Mouse (Mus musculus) layer of hippocampus, postnatal 36 days (tissue): ENCODE results near the gene Fastkd2. TPM values are rescaled to one million over a fixed set of nuclear protein-coding genes. Genes with fewer than 3 reads are reported as not detected.

ENCODE experiments used
- DNase-seq, 2 experiments: peaks; one replicate each; pipeline ENCODE4 v3.0.0; 2022
- total RNA-seq, 2 experiments: library from RNA; stranded (reverse); gene quantifications; 2 replicates each; pipeline ENCODE4 v1.2.3; 2021

The Fastkd2 gene
- total RNA-seq, result 10 to 100 TPM; 18.2 to 19.9 TPM

DNA sequence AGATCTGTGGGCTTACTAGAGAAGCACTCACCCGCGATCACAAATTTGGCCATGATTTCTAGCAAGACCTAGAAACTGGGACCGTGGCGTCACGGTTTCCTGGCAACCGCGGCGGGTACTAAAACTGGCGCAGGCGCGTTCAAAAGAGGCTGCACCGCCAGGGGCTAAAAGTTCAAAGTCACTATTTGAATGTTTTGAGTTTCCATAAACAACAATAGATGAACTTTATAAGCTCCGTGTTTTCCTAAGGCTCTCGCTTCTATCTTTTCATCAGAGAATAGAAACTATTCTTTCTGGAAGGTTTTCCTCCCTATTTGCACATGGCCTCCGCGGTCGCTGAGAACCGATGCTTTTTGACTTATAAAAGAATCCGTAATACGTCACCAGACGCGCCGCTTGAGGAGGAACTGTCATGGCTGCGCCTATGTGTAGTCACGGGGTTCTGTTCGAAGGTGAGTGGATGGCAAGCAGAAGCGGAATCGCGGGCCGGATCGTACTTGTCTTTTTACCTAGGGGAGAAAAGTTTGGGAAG is at the start of gene Fastkd2, which contains the start of gene Mdh1b:
Gene Fastkd2 (plus strand): TSS at position 375 of the 532 bp plus-strand sequence.
Gene Mdh1b (minus strand): TSS at position 79 of the 532 bp plus-strand sequence.
- peak; percentile 84 to 88 for DNase-seq

DNA sequence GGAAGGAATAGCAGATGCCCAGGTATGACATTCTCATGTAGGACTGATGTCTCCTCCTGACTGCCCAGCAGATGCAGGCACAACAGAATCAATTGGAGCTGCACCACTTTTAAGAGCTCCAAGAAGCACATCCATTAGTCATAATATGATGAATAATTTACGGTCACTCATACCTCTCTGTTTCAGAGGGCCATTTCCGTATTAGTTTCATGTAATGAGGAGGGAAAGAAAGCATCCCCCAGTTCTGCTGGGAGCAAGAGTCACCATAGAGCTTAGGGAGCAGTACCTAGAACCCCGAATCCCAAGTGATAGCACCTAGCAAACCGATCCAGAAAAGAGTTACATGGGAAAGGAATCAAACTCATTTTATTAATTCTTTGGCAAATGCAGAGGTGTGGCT is 43.6 kb upstream of the Fastkd2 start, which contains the start of gene Dytn:
Gene Dytn (minus strand): TSS at position 101 of the 400 bp plus-strand sequence.
- no peak for DNase-seq

DNA sequence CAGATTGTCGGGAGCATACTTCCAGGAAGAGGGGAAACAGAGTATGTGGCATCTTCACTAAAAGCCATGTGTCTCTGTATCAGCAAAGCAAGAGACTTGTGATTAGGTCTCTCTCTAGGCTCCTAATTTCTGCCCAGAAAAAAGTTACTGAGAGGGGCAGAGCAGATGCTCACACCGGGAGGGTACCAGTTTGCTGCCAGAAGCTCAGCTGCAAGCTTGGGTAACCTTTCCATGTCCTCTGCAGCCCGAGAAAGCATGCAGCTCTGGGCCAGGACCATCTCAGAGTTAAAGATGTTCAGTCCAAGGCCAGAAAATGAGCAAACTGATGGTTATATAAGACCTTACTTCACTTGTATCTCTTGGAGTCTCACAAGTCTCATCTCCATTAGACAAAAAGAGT is 33.6 kb upstream of the Fastkd2 start:
- no peak for DNase-seq

DNA sequence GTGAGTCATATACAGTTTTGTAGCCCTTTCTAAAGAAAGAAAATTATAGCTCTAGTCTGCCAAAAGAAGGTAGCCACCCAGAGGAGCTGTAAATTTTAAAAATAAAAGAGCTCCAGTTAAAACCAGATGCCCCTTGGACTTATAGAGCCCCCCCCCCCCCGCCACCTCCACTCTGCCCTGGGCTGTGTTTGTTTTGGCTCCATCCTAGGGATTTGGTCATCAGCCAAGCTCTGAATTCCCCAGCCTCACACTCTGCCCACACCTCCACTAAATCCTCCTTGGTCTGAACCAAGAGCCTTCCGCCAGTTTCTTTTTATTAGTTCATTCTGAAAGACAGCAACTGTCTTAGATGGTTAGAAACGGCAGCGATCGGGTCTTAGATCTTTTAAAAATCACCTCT is 24.7 kb upstream of the Fastkd2 start:
- DNase-seq, result no peak

DNA sequence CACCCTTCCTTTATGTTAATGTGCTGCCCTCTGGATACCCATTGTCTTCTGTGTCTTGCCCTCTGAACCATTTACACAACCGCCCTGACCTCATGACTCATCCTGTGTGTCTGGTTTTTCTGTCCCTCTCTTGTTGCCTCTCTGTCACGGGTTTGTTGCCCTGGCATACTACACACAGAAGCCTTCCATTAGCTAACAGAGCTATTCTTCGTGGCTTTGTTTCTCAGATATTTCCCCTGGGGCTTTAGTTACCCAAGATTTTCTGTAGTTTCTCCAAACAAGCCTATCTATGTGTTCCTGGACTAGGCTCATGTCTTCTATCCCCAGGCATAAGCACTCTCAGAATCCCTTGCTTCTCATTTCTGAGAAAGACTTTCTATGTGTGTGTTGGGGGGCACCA is 21.5 kb upstream of the Fastkd2 start:
- no peak for DNase-seq

DNA sequence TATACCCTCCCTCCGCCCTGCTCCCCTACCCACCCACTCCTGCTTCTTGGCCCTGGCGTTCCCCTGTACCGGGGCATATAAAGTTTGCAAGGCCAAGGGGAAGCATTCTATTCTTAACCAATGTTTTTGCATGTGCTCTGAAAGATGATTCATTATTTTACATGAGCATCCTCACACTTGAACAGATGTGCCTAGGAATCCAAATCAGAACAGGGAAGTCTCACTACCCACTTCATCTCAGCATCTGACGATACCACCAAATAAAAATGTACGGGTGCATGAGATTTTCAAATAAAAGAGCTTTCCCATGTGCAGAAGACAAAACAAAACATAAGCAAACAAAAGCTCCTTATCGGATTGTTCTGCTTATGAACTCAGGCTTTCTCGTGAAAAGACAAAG is 10.3 kb upstream of the Fastkd2 start:
- DNase-seq, result no peak

DNA sequence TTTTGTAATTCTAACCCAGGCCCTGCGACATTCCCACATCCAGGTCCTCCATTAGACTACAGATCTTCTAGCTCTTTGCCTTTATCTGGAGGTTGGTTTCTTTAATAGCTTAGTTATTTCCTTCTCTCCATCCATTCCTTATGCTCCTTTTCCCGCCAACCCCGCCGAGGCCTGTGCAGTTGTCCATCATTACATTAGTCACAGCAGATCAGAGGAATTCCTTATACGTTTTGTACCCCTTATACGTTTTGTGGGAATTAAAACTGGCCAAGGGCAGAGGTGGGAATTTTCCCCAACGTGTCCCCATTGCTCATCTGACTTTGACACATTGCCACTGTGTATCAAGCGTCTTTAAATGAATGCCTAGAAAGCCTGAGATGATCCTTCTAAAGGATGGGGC is 618 bp upstream of the Fastkd2 start:
- no peak for DNase-seq

DNA sequence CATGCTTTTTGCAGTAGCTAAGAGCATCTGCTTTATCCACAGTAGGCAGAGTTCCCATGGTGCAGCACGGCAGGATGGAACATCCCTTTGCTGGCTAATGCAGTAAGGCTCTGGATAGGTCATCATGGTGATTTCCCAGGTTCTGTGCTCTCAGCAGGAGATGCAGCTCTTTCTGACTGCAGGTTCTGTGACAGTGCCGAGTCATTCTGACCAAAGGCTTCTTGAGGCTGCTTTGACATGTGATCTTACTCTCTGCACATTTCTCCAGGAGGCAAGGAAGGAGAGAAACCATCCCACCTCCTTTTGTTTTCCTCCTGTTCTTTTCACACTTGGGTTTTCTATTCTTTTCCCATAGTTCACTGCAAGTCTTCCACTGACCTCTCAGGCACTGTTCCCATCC is 25.6 kb downstream of the Fastkd2 start:
- no peak for DNase-seq

DNA sequence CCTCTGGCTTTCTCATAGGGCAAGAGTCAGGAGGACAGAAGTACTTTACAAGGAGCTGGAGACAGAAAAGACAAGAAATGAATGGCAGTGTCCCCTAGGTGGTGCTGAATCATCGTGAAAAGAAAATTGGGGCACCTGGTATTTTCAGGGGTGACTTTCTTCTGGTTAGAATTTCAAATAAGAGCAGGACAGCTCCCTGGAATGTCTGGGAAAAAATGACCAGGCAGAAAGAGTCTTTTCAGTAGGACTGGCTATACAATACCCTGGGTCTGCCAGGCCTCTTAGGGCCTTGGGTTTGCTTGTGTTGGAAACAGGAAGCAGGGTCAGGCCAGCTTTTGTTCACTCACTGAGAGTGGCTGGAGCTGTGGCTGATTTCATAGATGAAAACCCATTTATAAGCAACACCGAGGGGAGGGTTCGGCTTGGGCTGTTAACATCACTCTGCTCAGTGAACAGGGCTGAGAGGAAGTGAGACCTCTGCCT is 32.8 kb downstream of the Fastkd2 start:
- peak; percentile 47 to 58 for DNase-seq

DNA sequence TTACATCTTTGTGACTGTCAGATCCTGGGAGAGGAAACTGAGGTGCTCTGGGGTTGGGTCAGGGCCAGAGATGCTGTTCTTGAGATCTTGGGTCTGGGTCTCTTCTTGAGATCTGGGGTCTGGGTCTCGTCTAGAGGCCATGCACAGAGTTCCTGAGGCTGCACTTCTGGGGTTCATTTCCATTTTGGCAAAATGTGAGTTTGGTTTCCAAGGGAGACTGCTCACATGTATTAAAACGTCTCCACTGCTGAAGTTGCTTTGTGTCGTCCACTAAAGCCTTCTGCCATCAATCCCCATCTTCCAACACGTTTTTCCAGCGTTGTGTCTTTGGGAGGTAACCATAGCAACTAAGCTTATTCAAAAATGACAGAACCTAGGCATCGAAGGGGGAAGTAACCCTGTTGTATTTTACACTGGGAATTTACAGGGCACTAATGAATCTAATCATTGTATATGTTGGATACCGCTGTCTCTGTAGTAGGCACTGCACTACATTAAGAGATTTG is 33.5 kb downstream of the Fastkd2 start:
- no peak for DNase-seq

DNA sequence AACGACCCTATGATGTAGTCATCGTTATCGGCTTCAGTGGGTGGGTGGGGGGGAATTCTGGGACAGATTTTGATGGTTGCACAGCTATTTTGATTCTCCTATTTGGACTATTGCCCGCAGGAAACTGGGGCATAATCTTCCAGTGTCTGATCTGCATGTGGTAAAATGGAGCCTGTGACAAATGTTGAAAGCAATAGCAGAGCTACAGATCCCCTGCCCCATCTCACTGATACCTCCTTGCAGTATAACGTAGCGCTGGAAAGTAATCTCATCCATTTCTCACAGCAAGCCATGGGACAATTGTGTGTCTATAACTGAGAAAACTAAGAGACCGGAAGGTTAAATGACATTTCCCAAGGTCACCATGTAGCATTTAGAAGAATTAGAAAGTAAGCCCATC is 34.0 kb downstream of the Fastkd2 start:
- no peak for DNase-seq

DNA sequence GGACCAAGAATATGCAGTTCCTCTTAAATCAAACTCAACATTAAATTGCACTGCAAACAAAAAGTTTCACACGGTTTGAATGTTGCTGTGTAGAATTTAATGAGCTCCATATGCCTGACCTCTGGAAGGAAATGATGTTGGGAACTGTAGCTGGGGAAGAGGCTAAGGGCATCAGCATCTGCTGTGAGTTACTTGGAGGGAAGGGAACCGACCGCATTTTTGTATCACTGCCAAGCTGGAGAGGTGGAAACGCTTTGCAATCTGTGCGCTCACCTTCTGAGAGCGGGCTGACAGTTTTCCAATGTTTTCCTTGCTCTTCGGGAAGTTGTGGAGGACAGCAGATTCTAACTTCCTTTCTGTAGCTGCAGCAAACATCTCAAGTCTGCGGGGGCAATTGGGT is 37.7 kb downstream of the Fastkd2 start:
- no peak for DNase-seq

DNA sequence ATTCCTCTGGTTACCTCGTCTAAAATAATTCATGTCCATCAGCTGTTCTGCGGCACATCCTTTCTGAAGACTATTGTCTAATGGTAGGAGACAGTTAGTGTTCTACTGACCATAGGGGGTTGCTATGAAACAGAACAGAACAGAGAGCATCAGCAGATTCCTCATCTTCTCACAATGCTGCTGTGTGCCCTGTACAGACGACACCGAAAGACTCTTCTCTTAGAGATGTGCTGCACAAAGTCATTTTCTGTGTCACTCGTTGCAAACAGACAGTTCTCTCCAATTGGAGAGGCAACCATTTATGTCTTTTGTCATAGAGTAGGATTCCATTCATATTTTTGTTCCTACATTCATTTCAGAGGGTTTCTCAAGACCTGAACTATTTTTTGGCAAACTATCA is 38.8 kb downstream of the Fastkd2 start, which contains the start of gene 4933402D24Rik:
Gene 4933402D24Rik (minus strand): TSS at position 101 of the 400 bp plus-strand sequence.
- DNase-seq, result no peak

DNA sequence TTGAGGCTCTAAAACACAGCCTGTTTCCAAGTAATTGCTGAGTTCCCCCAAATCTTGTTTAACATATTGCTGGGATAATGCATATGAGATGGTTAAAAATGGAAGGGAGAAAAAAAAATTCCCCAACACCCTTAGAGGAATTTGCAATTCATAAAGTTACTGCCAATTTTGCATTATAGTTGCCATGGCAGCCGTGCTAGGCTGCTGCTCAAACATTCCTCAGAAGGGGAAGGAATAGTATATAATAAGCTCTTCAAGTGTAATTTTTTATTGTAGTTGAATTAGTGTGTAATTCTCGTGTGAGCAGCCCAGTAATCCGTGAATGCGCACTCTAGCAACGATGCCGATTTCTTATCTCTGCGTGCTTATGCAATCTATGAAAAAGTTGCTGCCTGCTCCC is 39.9 kb downstream of the Fastkd2 start:
- DNase-seq, result peak in 1 of 2 experiments; percentile 8

DNA sequence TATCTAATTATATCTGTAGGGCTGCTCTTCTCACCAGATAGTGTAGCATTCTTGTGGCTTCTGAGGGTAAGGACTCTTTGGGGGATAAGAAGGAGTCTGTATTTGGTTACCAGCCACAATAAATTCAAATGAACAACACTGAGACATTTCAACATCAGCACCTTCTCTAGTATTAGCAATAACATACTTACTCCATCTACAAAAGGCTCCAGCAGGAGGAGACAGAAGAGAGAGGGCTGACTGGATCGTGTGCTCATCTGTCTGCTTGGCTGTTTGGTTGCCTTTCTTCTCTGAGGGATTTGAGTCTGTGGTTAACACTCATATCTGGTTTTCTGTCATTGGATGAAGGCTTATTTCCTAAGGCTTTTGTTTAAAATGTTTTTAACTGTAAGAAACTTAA is 46.0 kb downstream of the Fastkd2 start:
- DNase-seq, result no peak

DNA sequence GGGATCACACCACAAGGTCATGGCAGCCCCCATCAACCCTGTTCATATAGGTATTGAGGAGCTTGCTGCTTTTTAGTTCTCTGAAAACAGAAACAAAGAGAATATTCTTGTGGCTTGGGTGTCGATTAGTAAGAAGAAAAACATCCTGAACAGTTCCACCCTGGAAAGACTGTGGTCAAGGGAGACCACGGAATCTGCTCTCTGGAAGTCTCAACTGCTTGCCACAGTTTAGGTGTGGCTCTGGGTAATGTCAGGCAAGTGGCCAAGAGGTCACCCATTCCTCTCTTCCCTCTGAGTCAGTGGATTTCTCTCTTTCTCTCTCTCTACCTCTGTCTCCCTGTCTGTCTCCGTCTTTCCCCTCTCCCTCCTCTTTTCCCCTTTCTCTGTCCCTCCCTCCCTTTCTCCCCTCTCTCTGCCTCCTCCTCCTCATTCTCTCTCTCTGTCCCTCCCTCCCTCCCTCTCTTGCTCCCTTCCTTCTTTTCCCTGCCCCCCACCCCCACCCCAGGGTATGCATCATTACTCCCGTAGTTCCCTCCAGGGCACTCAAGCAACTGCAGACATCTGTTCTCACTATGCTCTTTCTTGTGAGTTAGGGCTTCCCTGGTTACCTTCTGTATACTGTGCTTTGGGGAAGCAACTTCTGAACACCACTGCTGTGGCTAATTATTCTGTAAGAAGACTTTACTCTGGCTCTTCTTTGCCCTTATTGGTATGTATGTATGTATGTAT is 46.7 kb downstream of the Fastkd2 start:
- DNase-seq, result no peak

DNA sequence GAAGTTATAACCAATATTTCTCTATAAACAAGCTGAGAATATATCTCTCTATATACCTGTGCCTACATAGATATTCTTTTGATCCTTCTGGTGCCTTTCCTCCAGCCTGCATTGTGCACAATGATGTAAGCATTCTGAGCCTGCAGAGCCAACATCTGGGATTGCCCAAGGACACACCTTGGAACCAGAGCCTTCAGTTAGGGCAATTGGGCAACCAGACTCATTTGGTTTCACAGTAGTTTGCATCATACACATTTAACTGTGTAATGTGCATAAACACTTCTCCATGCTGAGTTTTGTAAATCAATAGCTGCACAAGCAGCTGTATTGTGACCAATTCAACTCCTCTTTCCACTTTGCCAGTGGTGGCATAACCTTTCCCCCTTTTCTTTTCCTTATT is 63.9 kb downstream of the Fastkd2 start:
- no peak for DNase-seq

Other genes starting within 250 kb of the Fastkd2 start
- not detected for gene Gm39653, start 114.6 kb upstream of the Fastkd2 start, total RNA-seq
- under 1 TPM in 1 of 2 experiments, not detected in 1; 0.13 TPM for gene Dytn, start 43.7 kb upstream of the Fastkd2 start, total RNA-seq
- gene Mdh1b, start 296 bp upstream of the Fastkd2 start, total RNA-seq, result under 1 TPM; 0.92 to 0.94 TPM
- not detected for gene 4933402D24Rik, start 38.7 kb downstream of the Fastkd2 start, total RNA-seq